Mouse (Mus musculus) heart, embryonic 14.5 days (tissue): Measurements from ENCODE around the gene Plekhm1. TPM values are rescaled to one million over a fixed set of nuclear protein-coding genes. Genes with fewer than 3 reads are reported as not detected.

Source experiments
- ATAC-seq: fragments of 200-750 bp; cut with Nextera tagmentation; 2 replicates; pipeline ENCODE4 v1.8.0; 2017; ENCODE audit warnings: low read depth, moderate TSS enrichment; ENCODE audit not compliant: insufficient number of reproducible peaks, insufficient read depth, low FRiP score
- H3K27ac ChIP-seq, 2 experiments: fragments of 200-500 bp in 1 of 2; fragments of 300-500 bp in 1 of 2; sonication (generic) in 1 of 2; replicated peaks in 1 of 2; 2 replicates each; pipeline ENCODE4 v1.5.1; 2012 to 2014; ENCODE audit warnings: low read depth in 2 of 2, low read length in 2 of 2, control low read depth in 1 of 2, mild to moderate bottlenecking in 1 of 2, mixed read lengths in 1 of 2; ENCODE audit not compliant: control insufficient read depth in 1 of 2, insufficient read depth in 1 of 2
- H3K27me3 ChIP-seq: fragments of 300-500 bp; sonication (generic); 2 replicates; pipeline ENCODE4 v1.6.1; 2014; ENCODE audit warnings: mild to moderate bottlenecking, low read length, control low read depth; ENCODE audit not compliant: control insufficient read depth, insufficient read depth
- H3K36me3 ChIP-seq: fragments of 300-500 bp; sonication (generic); 2 replicates; pipeline ENCODE4 v1.6.1; 2014; ENCODE audit warnings: mild to moderate bottlenecking, control low read depth, low read length, mixed read lengths; ENCODE audit not compliant: control insufficient read depth, insufficient read depth
- H3K4me1 ChIP-seq, 2 experiments: fragments of 200-500 bp in 1 of 2; fragments of 300-500 bp in 1 of 2; sonication (generic) in 1 of 2; 2 replicates each; pipeline ENCODE4 v1.6.1; 2012 to 2014; ENCODE audit warnings: low read length in 2 of 2, control low read depth in 1 of 2, mixed read lengths in 1 of 2; ENCODE audit not compliant: control insufficient read depth in 2 of 2, insufficient read depth in 2 of 2
- H3K4me2 ChIP-seq: fragments of 300-500 bp; sonication (generic); 2 replicates; pipeline ENCODE4 v1.6.1; 2014; ENCODE audit warnings: mild to moderate bottlenecking, low read length
- H3K4me3 ChIP-seq, 2 experiments: fragments of 200-500 bp in 1 of 2; fragments of 300-500 bp in 1 of 2; sonication (generic) in 1 of 2; 2 replicates each; pipeline ENCODE4 v1.5.1; 2012 to 2014; ENCODE audit warnings: low read length in 2 of 2, mild to moderate bottlenecking in 2 of 2, control low read depth in 1 of 2, low read depth in 1 of 2, moderate library complexity in 1 of 2; ENCODE audit not compliant: control insufficient read depth in 1 of 2, insufficient read depth in 1 of 2
- H3K9ac ChIP-seq: fragments of 300-500 bp; sonication (generic); 2 replicates; pipeline ENCODE4 v1.6.1; 2014; ENCODE audit warnings: mild to moderate bottlenecking, low read length
- H3K9me3 ChIP-seq: fragments of 300-500 bp; sonication (generic); 2 replicates; pipeline ENCODE4 v1.6.1; 2016; ENCODE audit warnings: low read length, control low read depth; ENCODE audit not compliant: control insufficient read depth
- WGBS: fragments of 180-500 bp; shearing (Covaris S2); extraction: QIAGEN DNeasy Blood & Tissue Kit; methylation state at CpG from one replicate; pipeline ENCODE4 v1.1.7; 2014; 5-methylcytosine and 5-hydroxymethylcytosine counted together
- polyA plus RNA-seq: library from polyadenylated mRNA; unstranded; fragments of >200 nt; fragmentation: Nextera tagmentation; extraction: Ambion mirVana; gene quantifications from 2 replicates; pipeline ENCODE4 v1.2.1, GENCODE M21; 2014

Plekhm1 gene
- polyA plus RNA-seq, 1 experiment from 2014 or later = 6.5 TPM

GRCm38 (mm10) chr11:103404618-103405017 lies 7.9 kb downstream of the Plekhm1 start:
- H3K36me3 ChIP-seq = peaks cover 34% of the 10 kb centered on the region
- H3K4me2 ChIP-seq = no peak overlapping the region
- no peak overlapping the region for H3K4me3 ChIP-seq
- H3K4me1 ChIP-seq = no peaks in the 10 kb centered on the region
- no peak overlapping the region for H3K27ac ChIP-seq
- ATAC-seq = no peak
- no peaks in the 10 kb centered on the region for H3K9me3 ChIP-seq
- no peak overlapping the region for H3K9ac ChIP-seq
- H3K27me3 ChIP-seq = no peaks in the 10 kb centered on the region

- Histone ChIP-seq H3K4me1 (no peaks in the 10 kb centered on the region), H3K4me2 (no peak overlapping the region), H3K36me3 (peaks cover 34% of the 10 kb centered on the region), H3K27ac (no peak overlapping the region), H3K4me3 (no peak overlapping the region), H3K9me3 (no peaks in the 10 kb centered on the region), H3K27me3 (no peaks in the 10 kb centered on the region), H3K9ac (no peak overlapping the region)
- ATAC-seq = no peak
- 67% methylated on average over 4 of the region's 4 CpGs for WGBS
Measured at GRCm38 (mm10) chr11:103403776-103404175, 8.7 kb downstream of the Plekhm1 start.

- WGBS = 86% methylated on average over 5 of the region's 5 CpGs
- no peaks in the 10 kb centered on the region for H3K27me3 ChIP-seq
Measured at GRCm38 (mm10) chr11:103402738-103403137, 9.7 kb downstream of the Plekhm1 start.

GRCm38 (mm10) chr11:103402198-103402597 lies 10.3 kb downstream of the Plekhm1 start:
- H3K4me3 ChIP-seq = no peak overlapping the region
- 63% methylated on average over 2 of the region's 2 CpGs for WGBS
- no peaks in the 10 kb centered on the region for H3K9me3 ChIP-seq
- no peak for ATAC-seq
- no peak overlapping the region for H3K27ac ChIP-seq
- H3K27me3 ChIP-seq = no peaks in the 10 kb centered on the region
- no peak overlapping the region for H3K9ac ChIP-seq
- H3K4me1 ChIP-seq = no peaks in the 10 kb centered on the region
- no peak overlapping the region for H3K4me2 ChIP-seq
- H3K36me3 ChIP-seq = peaks cover 34% of the 10 kb centered on the region

More at GRCm38 (mm10) chr11:103402738-103403137, 9.7 kb downstream of the Plekhm1 start:
- Histone ChIP-seq H3K27ac (no peak overlapping the region), H3K4me3 (no peak overlapping the region), H3K4me1 (no peaks in the 10 kb centered on the region), H3K9me3 (no peaks in the 10 kb centered on the region), H3K36me3 (peaks cover 34% of the 10 kb centered on the region), H3K4me2 (no peak overlapping the region), H3K9ac (no peak overlapping the region)
- no peak for ATAC-seq

- no peak for ATAC-seq
- H3K9ac ChIP-seq = no peak overlapping the region; the same call in 1 of the 2 replicates
- no peak overlapping the region for H3K4me2 ChIP-seq
- no peak overlapping the region for H3K27ac ChIP-seq
- H3K36me3 ChIP-seq = peaks cover 44% of the 10 kb centered on the region
- H3K4me3 ChIP-seq = no peak overlapping the region
- no peaks in the 10 kb centered on the region for H3K9me3 ChIP-seq
- no peaks in the 10 kb centered on the region for H3K27me3 ChIP-seq
- no peaks in the 10 kb centered on the region for H3K4me1 ChIP-seq
- WGBS = 85% methylated on average over 4 of the region's 4 CpGs
Measured at GRCm38 (mm10) chr11:103399986-103400385, 12.5 kb downstream of the Plekhm1 start.

- Histone ChIP-seq H3K27me3 (no peaks in the 10 kb centered on the region), H3K4me3 (no peak overlapping the region), H3K4me2 (no peak overlapping the region), H3K27ac (no peak overlapping the region), H3K9me3 (no peaks in the 10 kb centered on the region), H3K4me1 (no peaks in the 10 kb centered on the region), H3K9ac (no peak overlapping the region), H3K36me3 (peaks cover 47% of the 10 kb centered on the region)
- no peak for ATAC-seq
- WGBS = 83% methylated on average over 3 of the region's 3 CpGs
Measured at GRCm38 (mm10) chr11:103399050-103399449, 13.4 kb downstream of the Plekhm1 start.

GRCm38 (mm10) chr11:103396682-103397081 lies 15.8 kb downstream of the Plekhm1 start:
- no peak for ATAC-seq
- H3K4me1 ChIP-seq = no peaks in the 10 kb centered on the region
- no peaks in the 10 kb centered on the region for H3K27me3 ChIP-seq
- H3K4me3 ChIP-seq = no peak overlapping the region
- WGBS = 88% methylated on average over 4 of the region's 4 CpGs
- no peak overlapping the region for H3K9ac ChIP-seq
- H3K4me2 ChIP-seq = no peak overlapping the region
- H3K27ac ChIP-seq = no peak overlapping the region
- peaks cover 55% of the 10 kb centered on the region for H3K36me3 ChIP-seq
- H3K9me3 ChIP-seq = no peaks in the 10 kb centered on the region

GRCm38 (mm10) chr11:103396236-103396635 lies 16.3 kb downstream of the Plekhm1 start:
- 98% methylated on average over 4 of the region's 4 CpGs for WGBS

More at GRCm38 (mm10) chr11:103396236-103396635, 16.3 kb downstream of the Plekhm1 start:
- ATAC-seq = no peak
- Histone ChIP-seq H3K36me3 (peaks cover 59% of the 10 kb centered on the region), H3K27me3 (no peaks in the 10 kb centered on the region), H3K27ac (no peak overlapping the region), H3K9ac (no peak overlapping the region), H3K4me1 (no peaks in the 10 kb centered on the region), H3K9me3 (no peaks in the 10 kb centered on the region), H3K4me2 (no peak overlapping the region), H3K4me3 (no peak overlapping the region)
